Mouse (Mus musculus) adrenal gland, adult 8-10 months (tissue): Measurements from ENCODE around the gene Parvg. TPM values are rescaled to one million over a fixed set of nuclear protein-coding genes. Genes with fewer than 3 reads are reported as not detected.

Experiments used
- DNase-seq: peaks from one replicate; pipeline ENCODE4 v3.0.0; 2022
- total RNA-seq, 4 experiments: library from RNA; stranded (reverse); gene quantifications; 2 replicates each; pipeline ENCODE4 v1.2.4; 2022

The Parvg gene
- total RNA-seq, 4 experiments from 2014 or later = 3.1 to 9.0 (median 5.0) TPM

DNA sequence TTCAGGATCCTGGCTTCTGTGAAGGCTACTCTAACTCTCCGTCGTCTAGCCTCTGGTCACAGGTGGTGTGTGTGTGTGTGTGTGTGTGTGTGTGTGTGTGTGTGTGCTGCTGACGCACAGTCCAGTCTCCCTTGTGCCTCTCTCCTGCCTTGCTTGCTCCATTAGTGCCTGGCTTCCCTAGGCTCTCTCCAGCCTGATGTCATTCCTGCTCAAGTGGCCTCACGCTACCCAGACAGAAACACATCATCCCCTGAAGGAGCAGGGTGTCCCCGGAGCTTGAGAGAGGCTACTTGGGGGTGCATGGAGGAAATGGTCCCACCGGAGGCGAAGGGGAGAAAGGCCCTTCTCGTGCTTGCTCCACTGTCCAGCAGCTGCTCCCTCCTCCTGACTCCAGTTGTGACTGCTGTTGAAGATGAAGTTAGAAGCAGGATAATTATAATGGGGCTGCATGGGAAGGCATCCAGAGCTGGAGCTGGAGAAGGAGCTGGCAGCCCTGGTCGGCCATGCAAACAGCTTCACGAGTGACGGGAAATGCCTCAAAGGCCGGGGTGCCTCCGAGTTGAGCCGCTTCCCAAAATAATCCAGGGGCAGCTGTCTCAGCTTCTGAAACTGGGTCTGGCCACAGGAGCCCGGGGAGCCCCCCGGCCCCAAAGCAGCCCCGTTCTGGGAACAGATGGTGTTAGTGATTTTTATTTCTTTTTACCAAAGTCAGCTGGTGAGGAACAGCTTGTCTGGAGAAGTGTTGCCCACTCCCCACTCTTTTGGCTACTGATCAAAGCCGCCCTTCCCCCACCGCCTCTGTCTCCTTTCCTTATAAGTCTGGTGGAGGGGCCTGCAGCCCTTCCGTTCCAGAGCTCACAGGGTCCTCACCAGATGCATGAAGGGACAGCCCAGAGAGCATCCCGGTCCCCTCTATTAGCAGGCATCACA lies 28.4 kb downstream of the Parvg start:
- DNase-seq = no peak

DNA sequence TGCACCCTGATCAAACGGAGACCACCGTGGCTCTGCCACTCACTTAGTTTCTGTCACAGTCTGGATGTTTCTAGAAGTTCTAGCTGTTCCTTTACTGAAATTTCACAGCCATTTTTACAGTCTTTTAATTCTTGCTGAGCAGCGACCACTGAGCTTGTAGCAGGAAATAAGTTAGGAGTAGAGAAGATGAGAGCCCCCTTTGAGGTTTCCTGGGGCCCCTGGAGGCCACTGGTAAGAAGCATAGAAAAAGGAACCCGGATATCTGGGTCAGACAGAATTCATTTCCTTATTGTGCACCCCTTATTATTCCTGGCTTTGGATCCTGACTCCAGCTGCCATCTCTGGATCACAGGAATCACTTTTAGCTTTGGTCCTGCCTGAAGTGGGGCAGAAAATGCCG lies 31.3 kb downstream of the Parvg start:
- no peak for DNase-seq

DNA sequence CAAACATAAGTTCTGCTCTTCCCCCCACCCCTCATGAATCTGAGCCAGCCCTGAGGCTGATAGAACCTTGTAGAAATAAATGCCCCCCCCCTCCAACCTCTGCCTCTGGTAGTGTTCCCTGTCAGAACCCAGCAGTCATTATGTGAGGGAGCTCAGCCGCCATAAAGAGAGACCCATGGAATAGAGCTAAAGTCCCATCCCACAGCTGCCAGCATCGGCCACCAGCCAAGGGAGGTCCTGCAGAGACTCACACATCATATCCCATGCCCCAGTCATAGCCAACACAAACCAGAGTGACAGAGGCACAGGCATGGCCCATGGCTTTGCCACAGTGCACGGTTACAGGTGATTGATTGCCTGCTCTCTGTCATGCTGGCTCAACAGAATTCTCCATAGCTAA lies 40.9 kb downstream of the Parvg start:
- DNase-seq = no peak

DNA sequence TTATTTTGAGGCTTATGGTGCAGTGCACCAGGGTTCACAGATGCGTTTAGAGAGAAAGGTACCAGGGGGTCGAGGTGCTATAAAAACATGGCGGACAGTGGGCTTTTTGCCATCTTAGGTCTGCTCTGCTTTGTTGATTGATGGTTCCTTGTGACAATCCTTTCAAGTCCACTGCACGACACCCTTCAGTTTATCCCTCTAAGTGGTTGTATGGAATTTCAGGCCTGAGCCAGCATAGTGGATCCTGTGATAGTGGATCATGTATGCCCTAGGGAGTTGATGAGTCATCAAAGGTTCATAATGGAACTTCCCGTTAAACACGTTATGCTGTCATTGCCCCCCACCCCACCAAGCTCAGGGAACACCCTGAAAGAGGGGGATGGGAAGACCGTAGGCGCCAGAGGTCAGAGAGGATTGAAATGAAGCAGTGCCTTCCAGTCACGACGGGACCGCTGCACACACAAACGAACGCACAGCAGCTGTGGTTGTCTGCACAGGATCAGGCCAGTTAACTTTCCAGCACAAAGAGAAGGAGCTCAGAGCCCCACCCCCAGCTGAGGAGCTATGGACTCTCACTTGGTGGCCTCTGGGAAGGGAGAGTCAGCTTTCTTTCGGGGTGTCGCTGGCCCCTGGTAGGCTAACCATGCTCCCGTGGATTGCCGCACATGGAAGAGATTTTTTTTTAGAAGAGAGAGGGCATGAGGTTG lies 42.0 kb downstream of the Parvg start:
- DNase-seq = no peak

DNA sequence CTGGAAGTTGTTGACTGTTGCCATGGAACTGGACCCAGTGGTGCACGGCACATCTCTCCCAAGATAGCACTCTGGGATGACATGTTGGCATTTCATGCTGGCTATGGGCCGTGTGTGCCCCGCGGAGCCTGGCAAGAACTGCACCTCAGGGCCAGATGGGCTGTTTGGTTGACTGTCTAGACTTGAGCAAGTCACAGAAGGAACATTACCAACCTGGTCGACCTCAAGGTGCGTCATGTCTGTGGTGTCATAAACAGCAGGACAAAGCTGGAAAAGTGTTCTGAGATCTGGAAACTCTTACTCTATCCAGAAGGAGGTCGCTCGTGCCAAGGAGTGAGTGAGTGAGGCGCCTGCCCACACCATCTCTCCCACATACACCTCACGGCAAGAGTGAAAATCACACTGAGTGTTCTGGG lies 42.8 kb downstream of the Parvg start:
- no peak for DNase-seq

DNA sequence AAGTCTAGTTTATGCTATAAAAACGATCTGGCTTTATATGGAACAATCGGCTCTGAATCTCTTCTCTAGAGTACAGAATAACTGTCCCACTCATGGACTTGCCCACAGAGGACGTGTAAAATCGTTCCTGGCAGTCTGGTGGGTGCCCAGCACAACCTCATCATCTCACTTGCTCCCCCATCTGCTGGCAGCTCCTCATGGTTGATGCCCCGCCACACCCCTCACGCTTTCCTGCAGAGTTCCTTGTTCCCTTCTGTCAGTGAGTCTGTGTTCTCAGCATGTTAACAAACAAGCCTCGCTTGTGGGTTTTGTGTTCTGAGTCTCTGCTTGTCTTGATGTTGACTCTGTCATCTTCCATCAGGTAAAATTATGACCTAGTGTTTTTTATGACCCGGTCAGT lies 43.6 kb downstream of the Parvg start:
- DNase-seq = no peak

DNA sequence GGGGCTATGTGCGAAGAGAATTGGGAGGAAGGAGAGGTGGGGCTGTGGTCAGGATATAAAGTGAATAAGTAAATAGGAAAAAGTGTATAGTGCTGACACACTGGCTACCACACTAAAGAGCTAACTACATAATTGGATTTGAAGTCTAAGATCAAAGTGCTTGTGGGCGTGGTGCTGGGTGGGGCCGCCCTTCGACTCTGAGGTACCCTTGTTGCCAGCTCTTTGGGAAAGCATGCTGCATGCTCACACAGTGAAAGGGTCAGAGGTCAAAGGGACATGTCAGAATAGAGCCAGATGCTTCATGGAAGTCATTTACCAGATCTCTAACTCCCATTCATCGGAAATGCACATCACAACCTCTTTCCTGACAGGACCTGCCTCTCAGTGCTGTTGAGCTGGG lies 49.0 kb downstream of the Parvg start:
- no peak for DNase-seq

DNA sequence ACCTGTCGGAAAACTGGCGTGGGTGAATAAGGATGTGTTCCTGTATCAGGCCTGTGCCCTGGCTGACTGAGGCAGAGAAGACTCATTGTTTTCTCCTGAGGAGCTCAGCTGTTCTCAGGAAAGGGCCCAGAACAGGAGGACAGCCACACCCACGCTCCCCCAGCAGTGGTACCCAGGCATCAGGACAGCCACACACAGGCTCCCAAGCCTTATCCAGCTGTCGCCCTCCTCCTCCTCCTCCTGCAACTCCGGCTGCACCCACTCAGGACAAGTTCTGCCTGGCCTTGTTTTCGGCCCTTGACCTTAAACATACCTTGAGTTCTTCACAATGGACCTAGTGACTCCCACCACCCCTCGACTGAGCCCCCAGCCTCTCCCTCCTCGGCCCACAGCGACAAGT lies 54.9 kb downstream of the Parvg start:
- DNase-seq = no peak

DNA sequence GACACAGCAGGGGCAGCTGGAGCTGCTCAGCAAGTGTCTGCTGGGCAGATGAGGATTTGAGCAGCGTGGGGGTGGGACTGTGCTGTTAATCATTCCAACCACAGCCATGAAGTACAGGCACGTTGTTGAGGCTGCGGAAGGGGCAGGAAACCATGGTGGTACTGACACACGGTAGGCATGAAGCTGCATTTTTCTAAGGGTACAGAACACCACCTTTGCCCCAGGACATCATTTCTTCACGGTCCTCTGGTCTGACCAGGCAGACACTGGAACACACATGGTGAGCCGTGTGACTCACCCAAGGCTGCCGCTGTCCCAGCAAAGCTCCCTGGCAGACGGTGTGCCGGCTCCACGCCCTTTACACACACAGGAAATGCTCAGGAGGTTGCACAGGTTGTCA lies 56.4 kb downstream of the Parvg start:
- no peak for DNase-seq

DNA sequence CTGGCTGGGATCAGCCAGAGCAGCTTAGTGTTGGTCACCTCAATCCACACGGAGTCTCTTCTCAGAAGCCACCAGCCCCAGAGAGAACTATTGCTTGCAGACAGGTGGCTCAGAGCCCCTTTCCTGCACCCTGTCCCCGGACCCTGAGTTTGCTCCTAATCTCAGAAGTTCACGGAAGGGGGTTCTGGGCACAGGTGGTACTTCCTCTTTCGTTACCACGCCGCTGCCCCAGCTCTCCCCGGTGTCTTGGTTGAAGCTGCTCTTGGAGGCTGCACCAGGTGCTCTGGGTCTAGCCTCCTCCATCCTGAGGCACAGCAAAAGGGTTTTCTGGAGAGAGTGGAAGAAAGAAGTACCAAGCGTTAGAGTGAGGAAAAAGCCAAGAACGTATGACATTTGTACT lies 60.2 kb downstream of the Parvg start:
- no peak for DNase-seq

DNA sequence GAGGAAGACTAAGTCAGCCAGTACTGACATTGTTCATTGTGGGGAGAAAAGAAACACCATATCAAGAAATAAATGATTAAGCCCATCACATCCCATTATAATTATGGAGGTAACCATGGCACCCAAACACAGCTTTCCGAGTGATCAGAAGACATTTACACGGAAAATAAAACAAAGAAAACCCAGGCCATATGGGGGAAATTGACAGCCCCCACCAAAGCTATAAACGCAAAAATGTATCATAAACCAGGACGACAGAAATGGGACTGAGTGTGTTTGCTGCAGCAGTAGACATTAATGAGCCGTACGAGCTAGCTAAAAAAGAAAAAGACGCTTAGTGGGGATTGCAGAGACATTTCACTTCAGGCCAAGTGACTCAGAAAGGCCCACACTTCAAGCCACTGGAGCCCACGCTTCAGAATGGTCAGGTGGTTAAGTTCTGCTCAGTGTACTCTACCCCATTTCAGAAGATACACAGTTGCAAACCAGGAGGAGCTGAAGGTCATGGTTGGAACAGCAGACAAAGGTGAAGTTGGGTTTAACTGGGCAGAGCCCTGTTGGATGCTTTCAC lies 62.3 kb downstream of the Parvg start:
- DNase-seq = no peak

DNA sequence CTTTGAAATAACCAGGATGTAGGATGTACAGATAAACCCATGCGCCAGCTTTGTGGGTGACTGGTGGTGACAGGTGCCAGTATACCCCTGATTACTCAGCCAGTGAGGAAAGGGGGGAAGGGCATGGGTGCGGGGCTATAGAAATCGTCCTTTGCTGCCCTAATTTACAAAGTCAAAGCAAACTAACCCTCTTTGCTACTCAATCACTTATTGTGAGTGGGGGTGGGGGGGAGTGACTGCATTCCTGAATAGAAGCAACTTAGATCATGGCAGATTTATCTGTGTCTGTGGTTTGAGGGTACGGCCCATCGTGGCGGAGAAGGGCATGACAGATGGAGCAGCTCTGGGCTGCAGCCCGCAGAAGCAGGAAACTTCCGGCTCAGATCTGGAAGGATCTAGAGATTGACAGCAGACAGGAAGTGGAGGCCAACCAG lies 64.9 kb downstream of the Parvg start:
- DNase-seq = no peak

DNA sequence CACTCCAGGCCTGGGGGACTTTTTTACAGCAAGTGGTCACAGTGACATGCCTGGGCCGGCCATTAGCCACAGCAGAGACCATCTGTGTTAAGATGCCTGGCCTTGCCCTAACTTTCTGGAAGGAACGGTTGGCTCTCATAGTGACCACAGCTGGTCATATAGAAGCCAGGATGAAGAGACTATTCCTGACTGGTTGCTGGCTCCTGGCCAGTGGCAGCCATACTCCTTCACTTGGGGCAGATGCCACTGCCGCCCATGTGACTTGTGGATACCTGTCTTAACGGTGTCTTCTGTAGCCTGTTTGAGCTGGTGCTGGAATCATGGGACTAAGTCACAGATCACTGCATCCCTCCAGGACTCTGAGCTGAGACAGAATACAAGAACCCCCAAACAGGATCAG lies 68.3 kb downstream of the Parvg start:
- no peak for DNase-seq

Other genes starting within 250 kb of the Parvg start
- 1 to 10 TPM; 5.7 to 8.2 (median 6.0) TPM for gene Sult4a1, start 218.3 kb upstream of the Parvg start, total RNA-seq
- under 1 TPM in 1 of 4 experiments, not detected in 3; 0.13 TPM for gene Pnpla5, start 200.9 kb upstream of the Parvg start, total RNA-seq
- 100 to 1,000 TPM in 1 of 4 experiments, 10 to 100 TPM in 3; 14.6 to 106 (median 31.8) TPM for gene Pnpla3, start 156.2 kb upstream of the Parvg start, total RNA-seq
- 100 to 1,000 TPM; 125 to 142 (median 131) TPM for gene Samm50, start 131.8 kb upstream of the Parvg start, total RNA-seq
- gene Parvb, start 92.0 kb upstream of the Parvg start, total RNA-seq = 10 to 100 TPM; 16.3 to 21.4 (median 19.9) TPM
- 1 to 10 TPM; 1.4 to 3.1 (median 2.2) TPM for gene Shisal1, start 123.1 kb downstream of the Parvg start, total RNA-seq
- 1 to 10 TPM; 8.0 to 9.9 (median 8.6) TPM for gene Rtl6, start 233.8 kb downstream of the Parvg start, total RNA-seq